Mouse (Mus musculus) ES-Bruce4 (cell line): ENCODE results near the gene Lrtm2. TPM values are rescaled to one million over a fixed set of nuclear protein-coding genes. Genes with fewer than 3 reads are reported as not detected.
A peak's percentile ranks its signal among the peaks of the same experiment; 100 is the strongest.

Experiments used
- H3K27ac ChIP-seq: 2 replicates; pipeline ENCODE4 v1.5.1; 2012; ENCODE audit warnings: low read length, inconsistent platforms; ENCODE audit not compliant: insufficient read depth
- H3K27me3 ChIP-seq: 2 replicates; pipeline ENCODE4 v1.6.1; 2012; ENCODE audit warnings: mild to moderate bottlenecking, low read length, inconsistent platforms; ENCODE audit not compliant: control insufficient read depth, poor library complexity, insufficient read depth, severe bottlenecking
- H3K36me3 ChIP-seq: 2 replicates; pipeline ENCODE4 v1.6.1; 2012; ENCODE audit warnings: inconsistent platforms, mild to moderate bottlenecking, low read length, moderate library complexity; ENCODE audit not compliant: control insufficient read depth, poor library complexity, insufficient read depth, severe bottlenecking
- H3K4me1 ChIP-seq: one replicate; pipeline ENCODE4 v1.8.1; 2011; ENCODE audit warnings: low read length; ENCODE audit not compliant: control insufficient read depth, insufficient read depth
- H3K4me3 ChIP-seq: 2 replicates; pipeline ENCODE4 v1.5.1; 2011; ENCODE audit warnings: low read depth, mild to moderate bottlenecking, low read length
- H3K9ac ChIP-seq: 2 replicates; pipeline ENCODE4 v1.6.1; 2012; ENCODE audit warnings: low read depth, mild to moderate bottlenecking, inconsistent platforms; ENCODE audit not compliant: poor library complexity, severe bottlenecking
- H3K9me3 ChIP-seq: replicated peaks from 2 replicates; pipeline ENCODE4 v1.6.1; 2012; ENCODE audit warnings: mild to moderate bottlenecking, low read length, inconsistent platforms; ENCODE audit not compliant: control insufficient read depth, poor library complexity, insufficient read depth, severe bottlenecking
- CTCF ChIP-seq: IDR thresholded peaks from one replicate; pipeline ENCODE4 v1.8.1; 2011; ENCODE audit warnings: low read depth, low read length
- EP300 ChIP-seq: IDR thresholded peaks from 2 replicates; pipeline ENCODE4 v1.6.1; 2011; ENCODE audit warnings: low read depth, low read length; ENCODE audit not compliant: insufficient read depth
- POLR2A ChIP-seq: IDR thresholded peaks from one replicate; pipeline ENCODE4 v1.8.1; 2011; ENCODE audit warnings: low read length; ENCODE audit not compliant: insufficient read depth
- polyA plus RNA-seq: library from polyadenylated mRNA; stranded (reverse); fragments of >200 nt; gene quantifications from 2 replicates; pipeline ENCODE4 v1.2.4, GENCODE M21; 2011; ENCODE audit warnings: low read depth; ENCODE audit not compliant: missing spikeins, insufficient read depth, insufficient read length

Gene Lrtm2
- 0.49 TPM in 1 of 2 replicates, not detected in the other for polyA plus RNA-seq

DNA sequence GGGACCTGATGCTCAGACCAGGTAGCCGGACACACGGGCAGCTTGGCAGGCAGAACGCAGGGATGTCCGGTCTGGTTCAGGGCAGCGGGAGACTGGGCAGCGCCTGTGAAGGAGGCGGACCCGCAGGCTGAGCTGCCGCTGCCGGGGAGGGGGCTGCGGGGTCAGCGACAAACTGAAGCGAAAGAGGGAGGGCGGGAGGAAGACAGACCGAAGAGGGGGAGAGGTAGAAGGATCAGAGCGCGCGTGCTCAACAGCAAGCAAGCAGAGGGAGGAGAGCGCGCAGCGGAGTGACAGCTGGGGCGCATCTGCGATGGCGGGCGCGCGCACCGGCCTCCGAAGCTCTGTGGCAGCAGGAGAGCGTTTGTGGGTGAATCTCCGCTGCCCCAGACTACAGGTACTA is at the start of gene Lrtm2:
TSS of gene Lrtm2 (minus strand) at position 261 of the 400 bp plus-strand sequence.
- H3K9ac ChIP-seq = no peak within 1 kb of the TSS
- H3K4me1 ChIP-seq = peaks cover 15% of the 10 kb centered on the region
- H3K27ac ChIP-seq = no peak within 1 kb of the TSS
- peak within 1 kb of the TSS; percentile 34 for H3K4me3 ChIP-seq
- no peaks in the 10 kb centered on the region for H3K9me3 ChIP-seq
- no peaks in the 10 kb centered on the region for H3K36me3 ChIP-seq
- TF ChIP-seq EP300 (no peak), POLR2A (no peak), CTCF (no peak)
- no peaks in the 10 kb centered on the region for H3K27me3 ChIP-seq

DNA sequence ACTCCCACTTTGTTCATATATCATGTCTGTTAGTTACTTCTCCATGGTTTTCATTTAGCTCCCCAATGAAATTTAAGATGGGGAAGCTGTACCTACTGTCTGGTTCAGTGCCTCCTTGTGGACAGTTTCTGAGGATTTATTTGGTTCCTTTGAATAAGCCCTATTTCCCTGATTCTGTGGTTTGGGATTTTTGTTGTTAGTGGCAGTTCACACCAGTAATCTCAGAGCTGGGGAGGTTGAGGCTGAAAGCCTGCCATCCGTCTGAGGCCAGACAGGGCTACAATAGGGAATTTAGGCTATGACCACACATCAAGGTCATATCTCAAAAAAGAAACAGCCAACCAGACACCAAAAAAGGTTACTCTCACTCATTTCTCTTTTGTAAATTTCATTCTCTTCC is 48.1 kb upstream of the Lrtm2 start:
- Histone ChIP-seq H3K4me1 (peaks cover 3% of the 10 kb centered on the region), H3K27me3 (no peaks in the 10 kb centered on the region), H3K4me3 (no peak overlapping the region), H3K9me3 (no peaks in the 10 kb centered on the region), H3K27ac (no peak overlapping the region), H3K9ac (no peak overlapping the region), H3K36me3 (peaks cover 4% of the 10 kb centered on the region; the same call in 1 of the 2 replicates)
- no peak for TF ChIP-seq EP300

GRCm38 (mm10) chr6:119377613-119378012 is 47.0 kb upstream of the Lrtm2 start:
- TF ChIP-seq CTCF (no peak), POLR2A (no peak), EP300 (no peak)
- no peak overlapping the region for H3K4me3 ChIP-seq
- no peaks in the 10 kb centered on the region for H3K27me3 ChIP-seq
- no peak overlapping the region for H3K27ac ChIP-seq
- H3K36me3 ChIP-seq = peaks cover 4% of the 10 kb centered on the region; the same call in 1 of the 2 replicates
- no peaks in the 10 kb centered on the region for H3K9me3 ChIP-seq
- H3K9ac ChIP-seq = no peak overlapping the region
- H3K4me1 ChIP-seq = peaks cover 3% of the 10 kb centered on the region

- Histone ChIP-seq H3K27me3 (no peaks in the 10 kb centered on the region), H3K4me1 (peaks cover 3% of the 10 kb centered on the region), H3K9me3 (no peaks in the 10 kb centered on the region), H3K9ac (no peak overlapping the region), H3K27ac (no peak overlapping the region), H3K4me3 (no peak overlapping the region), H3K36me3 (peaks cover 6% of the 10 kb centered on the region)
- TF ChIP-seq CTCF = peak; percentile 22
- no peak for TF ChIP-seq POLR2A
- TF ChIP-seq EP300 = no peak
Measured at GRCm38 (mm10) chr6:119375035-119375434, 44.5 kb upstream of the Lrtm2 start.

DNA sequence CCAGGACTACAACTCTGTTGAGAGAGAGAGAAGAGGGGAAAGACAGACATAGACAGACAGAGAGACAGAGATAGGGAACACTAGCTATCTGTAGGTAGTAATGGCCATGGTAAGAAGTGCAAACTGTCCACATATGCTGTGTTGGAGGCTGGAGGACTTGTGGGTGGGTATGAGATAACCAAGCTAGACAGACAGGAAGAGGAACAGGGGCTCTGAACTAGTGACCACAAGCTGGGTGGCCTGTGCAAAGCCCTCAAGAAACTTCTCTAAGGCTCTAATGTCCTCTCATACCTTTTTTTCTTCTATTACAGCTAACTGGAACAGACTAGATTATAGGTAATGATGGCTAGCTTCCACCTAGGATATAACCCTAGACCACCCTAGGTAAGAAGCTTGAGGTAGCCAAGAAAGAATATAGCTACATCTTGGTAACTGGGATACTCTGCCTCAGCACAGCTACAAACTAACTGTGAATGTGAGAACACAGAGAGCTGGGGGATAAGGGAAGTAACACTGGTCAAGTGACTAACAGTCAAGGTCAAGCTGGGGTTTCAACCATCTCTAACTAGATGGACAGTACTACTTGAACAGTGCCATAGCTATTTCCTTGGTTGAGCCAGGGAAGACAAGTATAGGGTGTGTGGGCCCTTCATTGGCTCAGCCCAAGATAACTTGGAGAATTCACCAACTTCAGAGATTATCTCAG is 42.6 kb upstream of the Lrtm2 start:
- no peak for TF ChIP-seq POLR2A
- no peak for TF ChIP-seq CTCF
- no peak for TF ChIP-seq EP300
- Histone ChIP-seq H3K9me3 (no peaks in the 10 kb centered on the region), H3K27me3 (no peaks in the 10 kb centered on the region), H3K9ac (no peak overlapping the region), H3K4me1 (peaks cover 3% of the 10 kb centered on the region), H3K36me3 (peaks cover 14% of the 10 kb centered on the region), H3K4me3 (no peak overlapping the region), H3K27ac (no peak overlapping the region)

- Histone ChIP-seq H3K4me3 (no peak overlapping the region), H3K4me1 (peaks cover 1% of the 10 kb centered on the region), H3K9ac (no peak overlapping the region), H3K27ac (no peak overlapping the region), H3K36me3 (peaks cover 19% of the 10 kb centered on the region), H3K27me3 (no peaks in the 10 kb centered on the region), H3K9me3 (no peaks in the 10 kb centered on the region)
- no peak for TF ChIP-seq EP300
- TF ChIP-seq POLR2A = no peak
- TF ChIP-seq CTCF = no peak
Measured at GRCm38 (mm10) chr6:119372237-119372636, 41.7 kb upstream of the Lrtm2 start.
